Mouse (Mus musculus): ENCODE data around the gene Kirrel3.

DNA sequence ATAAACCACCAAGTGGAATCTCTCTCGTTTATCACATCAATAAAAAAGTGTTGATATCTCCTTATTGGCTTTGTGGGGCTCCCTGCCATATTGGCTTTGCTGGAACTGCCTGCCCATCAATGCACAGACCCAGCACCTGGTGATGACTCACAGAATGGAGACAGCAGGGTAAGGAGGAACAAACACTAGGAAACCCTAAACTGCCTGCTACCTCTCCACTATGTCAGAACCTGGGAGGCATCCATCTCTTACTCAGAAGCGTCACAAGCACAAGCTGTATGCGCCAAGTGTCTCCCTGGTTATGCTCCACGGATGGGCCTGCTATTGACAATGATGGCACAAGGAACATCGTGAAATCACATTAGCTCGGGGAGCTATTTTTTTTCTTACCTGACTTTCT lies 33.2 kb downstream of the Kirrel3 start:
- TF ChIP-seq CTCF (IDR thresholded peaks at IDR 0.05; ENCODE audit: low read depth, low read length) (no peak), POLR2A (IDR thresholded peaks at IDR 0.05; ENCODE audit: borderline replicate concordance, low read depth, low read length) (no peak)
